Mouse (Mus musculus) stomach, postnatal 0 days (tissue): Measurements from ENCODE around the gene Panx3.
A peak's percentile ranks its signal among the peaks of the same experiment; 100 is the strongest.

ENCODE experiments used
- CTCF ChIP-seq: IDR thresholded peaks from 2 replicates; pipeline ENCODE4 v1.5.1; 2016; ENCODE audit warnings: antibody characterized with exemption, low read depth, mild to moderate bottlenecking, moderate library complexity
- EP300 ChIP-seq: optimal IDR thresholded peaks from 2 replicates; pipeline ENCODE3; 2016; ENCODE audit warnings: antibody characterized with exemption

DNA sequence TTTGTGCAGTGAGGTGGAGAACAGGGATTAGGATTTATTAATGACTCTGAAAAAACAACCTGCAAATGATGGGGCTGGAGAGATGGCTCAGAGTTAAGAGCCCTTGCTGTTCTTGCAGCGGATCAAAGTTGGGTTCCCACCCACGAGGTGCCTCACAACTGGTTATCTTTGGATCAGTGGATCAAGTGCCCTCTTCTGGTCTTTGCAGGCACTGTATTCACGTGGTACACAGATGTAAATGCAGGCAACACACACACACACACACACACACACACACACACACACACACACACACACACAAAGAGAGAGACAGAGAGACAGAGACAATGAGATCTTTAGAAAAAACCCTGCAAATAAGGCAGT is 18.9 kb upstream of the Panx3 start:
- TF ChIP-seq EP300 (no peak), CTCF (peak; percentile 7; the same call in 1 of the 2 replicates)
